ENCODE assay signal across 12 mouse cellular contexts in the genomic region with DNA sequence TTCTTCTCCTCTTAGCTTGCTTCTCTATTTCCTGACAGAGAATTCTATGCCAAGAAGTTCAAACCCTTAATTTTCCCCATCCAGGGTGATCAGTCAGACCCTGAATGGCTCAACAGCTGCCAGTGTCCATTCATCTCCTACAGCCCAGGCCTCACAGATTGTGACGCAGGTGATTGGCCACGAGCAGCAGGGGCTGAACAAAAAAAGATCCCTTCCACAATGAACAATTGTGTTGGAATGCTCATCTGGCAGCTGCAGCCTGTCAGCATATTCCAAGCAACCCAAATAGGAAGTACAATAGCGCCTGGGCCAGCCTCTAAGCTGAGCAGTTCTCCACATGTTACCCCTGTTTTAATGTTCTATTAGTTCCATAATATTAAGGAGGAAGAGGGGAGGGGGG. TPM values are rescaled to one million over a fixed set of nuclear protein-coding genes. Genes with fewer than 3 reads are reported as not detected.
DNase-seq lines count a peak whose midpoint lies in the region; ATAC-seq and TF ChIP-seq lines count a peak whose summit lies in the region.
"Had no signal": no experiment of that assay in that cellular context is flagged by ENCODE, and none has a peak within 500 bp of the region (broad histone marks: within the 10 kb centered on the region; RNA-seq: fewer than 3 reads in every experiment).

No protein-coding gene starts in this region.

- H3K4me3 ChIP-seq in neural tube, embryonic 15.5 days (replicated peaks), result no peak overlapping the region
- no peak overlapping the region for H3K4me3 ChIP-seq in embryonic facial prominence, embryonic 14.5 days (ENCODE audit: low read depth, low read length)
- no peak overlapping the region for H3K4me3 ChIP-seq in limb, embryonic 14.5 days (replicated peaks; ENCODE audit: low read length)
- H3K4me3 ChIP-seq: heart, embryonic 13.5 days had no signal

- H3K27ac ChIP-seq in neural tube, embryonic 15.5 days (replicated peaks), result no peak overlapping the region
- H3K27ac ChIP-seq in embryonic facial prominence, embryonic 14.5 days (replicated peaks; ENCODE audit: low read depth, low read length), result no peak overlapping the region
- H3K27ac ChIP-seq in limb, embryonic 14.5 days (replicated peaks; ENCODE audit: low read depth, low read length), result no peak overlapping the region
- H3K27ac ChIP-seq: heart, embryonic 13.5 days had no signal

- no peak for TF ChIP-seq POLR2A in limb, embryonic 14.5 days (IDR thresholded peaks at IDR 0.05; ENCODE audit: borderline replicate concordance, extremely low read depth, insufficient read depth, insufficient read length)

- WGBS in neural tube, embryonic 15.5 days, result 11% methylated on average over 3 of the region's 3 CpGs
- WGBS in embryonic facial prominence, embryonic 14.5 days, result 21% methylated on average over 3 of the region's 3 CpGs
- 51% methylated on average over 3 of the region's 3 CpGs for WGBS in limb, embryonic 14.5 days

- no peak for ATAC-seq in neural tube, embryonic 15.5 days (ENCODE audit: low FRiP score)
- peak; percentile 84 for ATAC-seq in embryonic facial prominence, embryonic 14.5 days (ENCODE audit: low read depth)
- peak; percentile 73 for ATAC-seq in limb, embryonic 14.5 days (ENCODE audit: low FRiP score, low read depth)
- ATAC-seq: lung, postnatal 0 days had no signal

- H3K27me3 ChIP-seq in neural tube, embryonic 15.5 days (replicated peaks), result no peaks in the 10 kb centered on the region
- no peaks in the 10 kb centered on the region for H3K27me3 ChIP-seq in embryonic facial prominence, embryonic 14.5 days (replicated peaks; ENCODE audit: control insufficient read depth, insufficient read depth, low read length)
- H3K27me3 ChIP-seq in limb, embryonic 14.5 days (ENCODE audit: control insufficient read depth, insufficient read depth, low read length), result no peaks in the 10 kb centered on the region
- H3K27me3 ChIP-seq: heart, embryonic 13.5 days had no signal

- H3K4me2 ChIP-seq in neural tube, embryonic 15.5 days, result no peak overlapping the region
- H3K4me2 ChIP-seq in embryonic facial prominence, embryonic 14.5 days (ENCODE audit: low read depth, low read length), result no peak overlapping the region
- H3K4me2 ChIP-seq in limb, embryonic 14.5 days (replicated peaks; ENCODE audit: low read depth, low read length, severe bottlenecking), result no peak overlapping the region
- H3K4me2 ChIP-seq: heart, embryonic 13.5 days had no signal

- no peaks in the 10 kb centered on the region for H3K4me1 ChIP-seq in neural tube, embryonic 15.5 days
- no peaks in the 10 kb centered on the region for H3K4me1 ChIP-seq in embryonic facial prominence, embryonic 14.5 days (ENCODE audit: control insufficient read depth, insufficient read depth, low read length)
- H3K4me1 ChIP-seq in limb, embryonic 14.5 days (ENCODE audit: control insufficient read depth, insufficient read depth, low read length), result no peaks in the 10 kb centered on the region

- H3K36me3 ChIP-seq in neural tube, embryonic 15.5 days, result no peaks in the 10 kb centered on the region
- no peaks in the 10 kb centered on the region for H3K36me3 ChIP-seq in embryonic facial prominence, embryonic 14.5 days (ENCODE audit: control insufficient read depth, insufficient read depth, low read length)
- H3K36me3 ChIP-seq in limb, embryonic 14.5 days (ENCODE audit: control insufficient read depth, insufficient read depth, low read length), result no peaks in the 10 kb centered on the region
- H3K36me3 ChIP-seq: heart, embryonic 13.5 days had no signal

- H3K9me3 ChIP-seq in neural tube, embryonic 15.5 days (replicated peaks), result no peaks in the 10 kb centered on the region
- no peaks in the 10 kb centered on the region for H3K9me3 ChIP-seq in embryonic facial prominence, embryonic 14.5 days (ENCODE audit: control insufficient read depth, low read length)
- H3K9me3 ChIP-seq in limb, embryonic 14.5 days (ENCODE audit: control insufficient read depth, low read length), result no peaks in the 10 kb centered on the region
- H3K9me3 ChIP-seq: heart, embryonic 13.5 days had no signal

- DNase-seq in neural tube, embryonic 10.5 days (ENCODE audit: extremely low spot score, low spot score), result peak; percentile 21
- DNase-seq in embryonic facial prominence, embryonic 14.5 days (ENCODE audit: low spot score), result peak; percentile 79
- DNase-seq in limb, embryonic 14.5 days (ENCODE audit: low spot score), result peak; percentile 50
- DNase-seq in left cerebral cortex, adult 11 months (ENCODE audit: low spot score), result no peak
- no peak for DNase-seq in adrenal gland, postnatal 4 days (ENCODE audit: low spot score in 2 of 2)
- no peak for DNase-seq in right cerebral cortex, adult 18-20 months
- DNase-seq: kidney, adult 9 months had no signal

- no peak overlapping the region for H3K9ac ChIP-seq in neural tube, embryonic 15.5 days (replicated peaks)
- H3K9ac ChIP-seq in embryonic facial prominence, embryonic 14.5 days (ENCODE audit: low read depth, low read length), result no peak overlapping the region
- H3K9ac ChIP-seq in limb, embryonic 14.5 days (ENCODE audit: low read depth, low read length, severe bottlenecking), result no peak overlapping the region
- H3K9ac ChIP-seq: heart, embryonic 13.5 days had no signal

RNA-seq across cellular contexts. Expression of gene Il17a, which starts 52.7 kb away (rescaled TPM):
- polyA plus RNA-seq in neural tube, embryonic 15.5 days (2015; fragmentation: Nextera tagmentation; extraction: Ambion mirVana), result not detected in 2 replicates
- not detected in 2 replicates for polyA plus RNA-seq in embryonic facial prominence, embryonic 14.5 days (2014; fragmentation: Nextera tagmentation; extraction: Ambion mirVana)
- not detected in 2 replicates for polyA plus RNA-seq in limb, embryonic 14.5 days (2012; rRNA removed)
- not detected in 2 replicates for polyA plus RNA-seq in limb, embryonic 14.5 days (2014; fragmentation: Nextera tagmentation; extraction: Ambion mirVana)
- total RNA-seq in adrenal gland, postnatal 4 days (2021), result not detected
- polyA plus RNA-seq: heart, embryonic 13.5 days; limb, embryonic 11.5 days; lung, postnatal 0 days; urinary bladder, adult 2 months had no signal

Comparison
In these comparisons a context has a peak if more than half of its experiments do, and no peak if none do; other contexts are left out.
1. DNase-seq: peak in neural tube, embryonic 10.5 days (single experiment), embryonic facial prominence, embryonic 14.5 days (single experiment) and limb, embryonic 14.5 days (single experiment); none in left cerebral cortex, adult 11 months (single experiment), adrenal gland, postnatal 4 days (0 of 2) and right cerebral cortex, adult 18-20 months (single experiment).